Mouse (Mus musculus) neural tube, embryonic 12.5 days (tissue): Measurements from ENCODE around the gene Mtap. TPM values are rescaled to one million over a fixed set of nuclear protein-coding genes. Genes with fewer than 3 reads are reported as not detected.

Source experiments
- ATAC-seq: fragments of 200-750 bp; cut with Nextera tagmentation; 2 replicates; pipeline ENCODE4 v1.8.0; 2017; ENCODE audit warnings: low read depth, mild to moderate bottlenecking, moderate TSS enrichment, moderate library complexity; ENCODE audit not compliant: low FRiP score
- H3K27ac ChIP-seq: fragments of 300-500 bp; sonication (generic); 2 replicates; pipeline ENCODE4 v1.5.1; 2016
- H3K27me3 ChIP-seq: fragments of 300-500 bp; sonication (generic); replicated peaks from 2 replicates; pipeline ENCODE4 v1.6.1; 2016; ENCODE audit warnings: mild to moderate bottlenecking
- H3K36me3 ChIP-seq: fragments of 300-500 bp; sonication (generic); 2 replicates; pipeline ENCODE4 v1.6.1; 2016; ENCODE audit warnings: mild to moderate bottlenecking
- H3K4me1 ChIP-seq: fragments of 300-500 bp; sonication (generic); 2 replicates; pipeline ENCODE4 v1.6.1; 2016
- H3K4me2 ChIP-seq: fragments of 300-500 bp; sonication (generic); replicated peaks from 2 replicates; pipeline ENCODE4 v1.6.1; 2016; ENCODE audit warnings: mild to moderate bottlenecking
- H3K4me3 ChIP-seq: fragments of 300-500 bp; sonication (generic); 2 replicates; pipeline ENCODE4 v1.5.1; 2016
- H3K9ac ChIP-seq: fragments of 300-500 bp; sonication (generic); 2 replicates; pipeline ENCODE4 v1.6.1; 2016; ENCODE audit warnings: mild to moderate bottlenecking
- H3K9me3 ChIP-seq: fragments of 300-500 bp; sonication (generic); 2 replicates; pipeline ENCODE4 v1.6.1; 2016; ENCODE audit warnings: mild to moderate bottlenecking
- WGBS: fragments of 180-500 bp; shearing (Covaris S2); methylation state at CpG from one replicate; pipeline ENCODE4 v1.1.7; 2016; 5-methylcytosine and 5-hydroxymethylcytosine counted together
- polyA plus RNA-seq: library from polyadenylated mRNA; unstranded; fragments of >200 nt; fragmentation: Nextera tagmentation; extraction: Ambion mirVana; gene quantifications from 2 replicates; pipeline ENCODE4 v1.2.1, GENCODE M21; 2016

The Mtap gene
- polyA plus RNA-seq, 1 experiment from 2014 or later, result 44.7 TPM

DNA sequence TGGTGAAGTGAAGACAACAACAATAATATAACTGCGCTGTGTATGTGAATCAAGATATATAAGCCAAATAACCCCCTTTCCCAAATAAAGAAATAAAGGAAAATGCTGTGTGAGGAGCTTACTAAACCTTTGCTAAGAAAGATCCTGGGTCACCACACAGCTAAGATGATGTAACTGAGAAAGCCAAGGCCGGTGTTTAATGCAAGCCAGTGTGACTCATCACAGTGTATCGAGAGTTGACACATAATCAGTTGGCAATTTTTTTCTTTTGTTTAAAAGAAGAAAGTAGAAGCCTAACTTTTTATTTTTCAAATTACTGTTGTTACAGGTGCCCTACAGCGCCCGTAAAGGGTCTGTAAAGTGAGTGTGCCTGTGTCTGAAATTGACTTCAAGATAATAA is 43.2 kb downstream of the Mtap start:
- Histone ChIP-seq H3K36me3 (peaks cover 48% of the 10 kb centered on the region), H3K9ac (no peak overlapping the region), H3K27ac (no peak overlapping the region), H3K9me3 (no peaks in the 10 kb centered on the region), H3K4me1 (no peaks in the 10 kb centered on the region), H3K4me2 (no peak overlapping the region), H3K4me3 (no peak overlapping the region), H3K27me3 (no peaks in the 10 kb centered on the region)
- no peak for ATAC-seq
- 96% methylated on average over 5 of the region's 5 CpGs for WGBS

- no peaks in the 10 kb centered on the region for H3K4me1 ChIP-seq
- no peaks in the 10 kb centered on the region for H3K27me3 ChIP-seq
- 97% methylated on average over 2 of the region's 2 CpGs for WGBS
- H3K9me3 ChIP-seq, result no peaks in the 10 kb centered on the region
- H3K4me2 ChIP-seq, result no peak overlapping the region
- no peak overlapping the region for H3K9ac ChIP-seq
- H3K27ac ChIP-seq, result no peak overlapping the region
- H3K4me3 ChIP-seq, result no peak overlapping the region
- ATAC-seq, result no peak
- peaks cover 36% of the 10 kb centered on the region for H3K36me3 ChIP-seq
These were observed 44.7 kb downstream of the Mtap start for GRCm38 (mm10) chr4:89181656-89182055.

DNA sequence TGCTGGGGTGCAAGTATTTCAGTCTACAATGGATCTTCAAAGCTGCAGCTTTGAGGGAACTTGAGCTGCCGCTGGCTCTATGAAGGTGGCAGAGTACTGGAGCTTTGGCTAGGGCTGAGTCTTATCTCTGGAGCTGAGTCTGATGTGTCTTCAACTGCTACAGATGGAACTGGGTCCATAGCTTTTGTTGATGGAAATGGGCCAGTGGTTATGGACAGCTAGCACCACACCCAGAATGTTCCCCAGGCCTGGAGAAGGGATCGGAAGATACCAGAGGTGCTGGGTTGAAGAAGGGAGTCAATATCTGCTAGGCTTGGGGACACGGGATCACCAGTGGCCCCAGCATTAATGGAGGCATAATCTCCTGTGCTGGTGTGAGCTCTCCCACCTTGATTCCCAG is 45.6 kb downstream of the Mtap start:
- ATAC-seq, result no peak
- no peak overlapping the region for H3K27ac ChIP-seq
- H3K9ac ChIP-seq, result no peak overlapping the region
- no peaks in the 10 kb centered on the region for H3K27me3 ChIP-seq
- no peaks in the 10 kb centered on the region for H3K4me1 ChIP-seq
- H3K4me3 ChIP-seq, result no peak overlapping the region
- H3K4me2 ChIP-seq, result no peak overlapping the region
- H3K36me3 ChIP-seq, result peaks cover 31% of the 10 kb centered on the region
- H3K9me3 ChIP-seq, result no peaks in the 10 kb centered on the region
- 95% methylated on average over 3 of the region's 3 CpGs for WGBS

GRCm38 (mm10) chr4:89195481-89195880 is 58.6 kb downstream of the Mtap start:
- Histone ChIP-seq H3K9me3 (no peaks in the 10 kb centered on the region), H3K27me3 (no peaks in the 10 kb centered on the region), H3K27ac (no peak overlapping the region), H3K4me1 (no peaks in the 10 kb centered on the region), H3K9ac (no peak overlapping the region), H3K4me3 (no peak overlapping the region), H3K36me3 (no peaks in the 10 kb centered on the region), H3K4me2 (no peak overlapping the region)
- WGBS, result 88% methylated on average over 4 of the region's 4 CpGs
- no peak for ATAC-seq

DNA sequence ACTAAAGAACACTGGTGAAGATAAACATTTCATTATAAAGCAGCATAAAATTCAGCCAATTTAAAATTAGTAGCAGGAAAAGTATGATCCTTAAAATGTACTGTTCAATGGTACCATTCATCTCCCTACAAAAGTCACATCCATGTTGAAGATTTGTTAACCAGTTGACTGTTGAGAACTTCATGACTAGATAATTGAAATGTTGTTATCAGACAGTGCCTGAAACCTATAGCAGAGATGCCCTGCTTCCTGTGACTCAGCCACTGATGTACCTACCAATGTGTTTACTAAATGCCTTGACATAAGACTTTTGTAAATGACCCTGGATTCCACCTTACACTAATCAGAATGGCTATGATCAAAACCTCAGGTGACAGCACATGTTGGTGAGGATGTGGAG is 60.2 kb downstream of the Mtap start:
- Histone ChIP-seq H3K4me2 (no peak overlapping the region), H3K36me3 (no peaks in the 10 kb centered on the region), H3K27me3 (no peaks in the 10 kb centered on the region), H3K4me1 (no peaks in the 10 kb centered on the region), H3K9ac (no peak overlapping the region), H3K4me3 (no peak overlapping the region), H3K9me3 (no peaks in the 10 kb centered on the region), H3K27ac (no peak overlapping the region)
- no peak for ATAC-seq

GRCm38 (mm10) chr4:89200806-89201205 is 63.9 kb downstream of the Mtap start:
- Histone ChIP-seq H3K9ac (no peak overlapping the region), H3K27ac (no peak overlapping the region), H3K4me2 (no peak overlapping the region), H3K9me3 (no peaks in the 10 kb centered on the region), H3K4me3 (no peak overlapping the region), H3K36me3 (no peaks in the 10 kb centered on the region), H3K4me1 (no peaks in the 10 kb centered on the region), H3K27me3 (no peaks in the 10 kb centered on the region)
- ATAC-seq, result no peak
- WGBS, result 91% methylated on average over 1 of the region's 1 CpGs

GRCm38 (mm10) chr4:89209310-89209709 is 72.4 kb downstream of the Mtap start:
- Histone ChIP-seq H3K4me2 (no peak overlapping the region), H3K36me3 (no peaks in the 10 kb centered on the region), H3K4me3 (no peak overlapping the region), H3K9ac (no peak overlapping the region), H3K9me3 (no peaks in the 10 kb centered on the region), H3K27ac (no peak overlapping the region), H3K27me3 (no peaks in the 10 kb centered on the region), H3K4me1 (no peaks in the 10 kb centered on the region)
- ATAC-seq, result no peak

GRCm38 (mm10) chr4:89210314-89210713 is 73.4 kb downstream of the Mtap start:
- 77% methylated on average over 7 of the region's 7 CpGs for WGBS
- ATAC-seq, result no peak
- Histone ChIP-seq H3K4me2 (no peak overlapping the region), H3K4me1 (no peaks in the 10 kb centered on the region), H3K27me3 (no peaks in the 10 kb centered on the region), H3K4me3 (no peak overlapping the region), H3K36me3 (no peaks in the 10 kb centered on the region), H3K27ac (no peak overlapping the region), H3K9me3 (no peaks in the 10 kb centered on the region), H3K9ac (no peak overlapping the region)

- Histone ChIP-seq H3K27me3 (no peaks in the 10 kb centered on the region), H3K27ac (no peak overlapping the region), H3K4me2 (no peak overlapping the region), H3K9ac (no peak overlapping the region), H3K4me1 (no peaks in the 10 kb centered on the region), H3K4me3 (no peak overlapping the region), H3K36me3 (no peaks in the 10 kb centered on the region), H3K9me3 (no peaks in the 10 kb centered on the region)
- WGBS, result 83% methylated on average over 3 of the region's 3 CpGs
- no peak for ATAC-seq
These were observed 75.3 kb downstream of the Mtap start for GRCm38 (mm10) chr4:89212178-89212577.

Other genes with a start within 250 kb of the Mtap start
- not detected in 2 replicates for gene Cdkn2a, start 157.5 kb downstream of the Mtap start, polyA plus RNA-seq
- 0.41 and 0.56 TPM in 2 replicates for gene Cdkn2b, start 173.9 kb downstream of the Mtap start, polyA plus RNA-seq